Mouse (Mus musculus) heart, adult 8-10 months (tissue): ENCODE data around the gene Slc16a13. TPM values are rescaled to one million over a fixed set of nuclear protein-coding genes. Genes with fewer than 3 reads are reported as not detected.
A peak's percentile ranks its signal among the peaks of the same experiment; 100 is the strongest.

ENCODE experiments used
- DNase-seq: peaks from one replicate; pipeline ENCODE4 v3.0.0; 2022; ENCODE audit warnings: low spot score
- total RNA-seq, 4 experiments: library from RNA; stranded (reverse); gene quantifications; 2 replicates each; pipeline ENCODE4 v1.2.4; 2022

The Slc16a13 gene
- total RNA-seq, result 1 to 10 TPM; 2.5 to 3.6 (median 3.4) TPM

DNA sequence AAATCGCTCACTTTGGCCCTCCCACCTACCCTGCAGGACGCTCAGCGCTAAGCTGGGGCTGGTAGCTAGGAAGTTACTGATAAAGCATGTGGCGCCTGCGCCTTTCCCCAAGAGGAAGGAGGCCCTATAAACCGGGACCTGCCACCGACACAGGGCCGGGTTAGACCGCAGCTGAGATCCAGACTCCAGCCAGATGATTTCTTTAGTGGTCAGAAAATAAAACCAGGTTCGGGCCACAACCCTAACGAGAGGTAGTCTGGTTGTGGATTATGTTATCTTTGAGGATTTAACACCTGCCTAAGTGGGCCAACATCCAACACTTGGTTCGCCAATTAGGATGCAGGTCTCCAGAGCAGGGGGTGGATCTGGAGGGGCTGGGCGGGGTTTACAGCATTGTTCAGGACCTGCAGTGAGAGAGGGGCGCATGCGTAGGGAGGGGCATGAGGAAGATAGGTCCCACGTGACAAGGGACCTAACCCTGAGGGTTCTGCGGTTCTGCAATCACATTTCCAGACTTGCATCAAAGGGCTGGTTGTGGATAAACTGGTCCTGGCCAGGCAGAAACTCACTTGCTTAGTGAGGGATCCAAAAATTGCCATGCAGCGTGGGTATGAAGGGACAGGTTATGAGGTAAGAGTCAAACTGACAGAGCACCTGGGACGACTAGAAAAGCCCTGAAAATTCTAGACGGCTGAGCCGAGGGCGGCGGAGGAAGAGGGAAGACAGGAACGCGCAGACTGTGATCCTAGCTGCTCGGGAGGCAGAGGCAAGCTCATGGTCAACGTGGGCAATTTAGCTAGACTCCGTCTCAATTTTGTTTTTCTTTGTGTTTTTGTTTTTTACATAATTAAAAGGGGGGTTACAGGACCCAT is at the start of gene Slc16a13:
TSS of gene Slc16a13 (minus strand) at position 334 of the 872 bp plus-strand sequence.
- DNase-seq, result peak; percentile 94

DNA sequence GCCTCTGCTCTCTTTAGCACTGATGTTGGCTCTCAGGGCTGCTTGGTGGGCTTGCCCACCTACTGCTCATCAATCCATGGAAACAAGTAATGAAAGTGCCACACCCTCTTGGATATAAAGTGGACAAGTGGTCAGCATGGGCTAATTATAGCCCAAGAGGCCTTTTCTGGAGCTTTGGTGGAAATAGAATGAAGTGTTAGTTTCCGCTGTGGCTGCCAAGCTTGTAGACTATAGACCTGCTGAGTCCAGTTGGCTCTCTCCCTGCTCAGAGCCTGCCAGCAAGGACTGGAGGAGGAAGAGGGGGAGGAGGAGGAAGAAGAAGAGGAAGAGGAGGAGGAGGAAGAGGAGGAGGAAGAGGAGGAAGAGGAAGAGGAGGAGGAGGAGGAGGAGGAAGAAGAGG is 45.5 kb upstream of the Slc16a13 start:
- peak; percentile 60 for DNase-seq

DNA sequence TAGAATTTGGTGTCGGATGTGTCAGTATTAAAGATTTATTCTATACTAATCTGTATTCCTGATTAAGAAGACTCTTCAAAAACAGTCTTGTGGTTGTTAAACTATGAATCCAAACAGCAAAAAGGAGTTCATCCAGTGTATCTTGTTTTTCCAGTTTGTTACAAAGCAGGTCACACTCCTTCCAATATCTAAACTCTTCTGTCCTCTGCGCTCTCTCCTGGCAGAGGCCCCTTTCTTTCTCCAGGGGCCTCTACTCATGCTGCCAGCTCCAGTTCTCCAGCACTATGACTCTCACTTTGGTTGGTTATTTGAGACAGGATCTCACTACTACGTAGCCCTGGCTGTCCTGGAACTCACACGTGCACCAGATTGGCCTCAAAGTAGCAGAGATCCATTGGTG is 45.0 kb upstream of the Slc16a13 start:
- DNase-seq, result no peak

DNA sequence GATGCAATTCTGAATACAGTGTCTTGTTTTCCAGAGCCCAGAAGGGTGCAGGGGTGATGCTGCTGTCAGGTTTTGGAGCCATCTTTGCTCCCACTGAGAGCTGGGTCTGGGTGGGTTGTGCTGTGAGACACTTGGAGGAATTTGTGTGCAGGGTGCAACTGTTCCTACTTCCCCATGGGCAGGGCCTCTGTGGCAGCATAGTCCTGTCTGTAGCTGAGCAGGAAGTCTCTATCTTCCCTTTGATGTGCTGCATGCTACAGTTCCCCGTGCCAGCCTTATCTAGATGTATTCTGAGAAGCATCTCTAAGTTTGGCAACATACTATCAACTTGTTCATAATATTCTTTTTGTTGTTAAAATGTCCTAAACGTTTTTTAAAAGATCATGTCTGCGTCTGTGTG is 44.4 kb upstream of the Slc16a13 start:
- DNase-seq, result no peak

DNA sequence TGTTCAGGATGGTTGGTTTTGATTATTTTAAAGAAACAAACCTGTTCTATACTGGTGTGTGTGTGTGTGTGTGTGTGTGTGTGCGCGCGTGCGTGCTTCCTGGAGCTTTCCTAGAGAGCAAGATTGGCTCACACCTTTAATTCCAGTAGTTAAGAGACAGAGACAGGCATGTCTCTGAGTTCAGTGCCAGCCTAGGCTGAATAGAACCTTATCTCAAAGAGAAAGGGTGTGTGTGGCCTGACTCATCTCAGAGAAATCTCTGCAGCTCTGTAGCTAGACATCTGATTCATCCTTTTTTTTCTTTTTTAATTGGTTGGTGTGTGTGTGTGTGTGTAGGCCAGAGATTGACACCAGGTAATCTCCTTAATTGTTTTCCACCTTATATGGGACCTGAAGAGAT is 38.2 kb upstream of the Slc16a13 start:
- no peak for DNase-seq

DNA sequence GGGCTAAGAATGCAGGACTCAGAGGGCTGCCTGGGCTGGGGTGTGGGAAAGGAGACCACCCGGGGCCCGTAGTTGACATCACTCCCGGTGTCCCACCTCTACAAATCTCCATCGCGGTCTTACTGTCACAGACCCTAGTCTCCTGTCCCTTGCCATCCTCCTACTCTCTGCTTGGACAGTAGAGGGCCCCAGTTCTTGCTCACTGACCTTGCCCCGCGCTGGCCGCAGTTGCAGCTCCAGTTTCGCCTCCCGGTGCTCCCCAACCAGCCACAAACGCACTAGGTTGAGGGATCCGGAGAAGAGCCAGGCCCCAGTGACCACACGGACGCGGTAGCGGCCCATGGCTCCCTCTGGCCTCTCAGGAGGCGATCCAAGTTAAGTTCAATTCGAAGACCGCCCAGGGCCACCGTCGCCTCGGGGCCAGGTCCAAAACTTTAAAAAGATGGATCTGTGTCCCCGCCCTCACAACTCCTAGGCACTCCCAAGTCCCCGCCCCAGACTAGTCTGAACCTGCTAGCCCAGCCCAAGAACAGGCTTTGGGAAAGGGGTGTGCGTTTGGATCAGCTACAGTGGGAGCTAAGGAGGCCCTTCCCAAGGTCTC is 34.2 kb upstream of the Slc16a13 start, which contains the start of gene Alox12:
TSS of gene Alox12 (minus strand) at position 423 of the 601 bp plus-strand sequence.
- DNase-seq, result peak; percentile 54

DNA sequence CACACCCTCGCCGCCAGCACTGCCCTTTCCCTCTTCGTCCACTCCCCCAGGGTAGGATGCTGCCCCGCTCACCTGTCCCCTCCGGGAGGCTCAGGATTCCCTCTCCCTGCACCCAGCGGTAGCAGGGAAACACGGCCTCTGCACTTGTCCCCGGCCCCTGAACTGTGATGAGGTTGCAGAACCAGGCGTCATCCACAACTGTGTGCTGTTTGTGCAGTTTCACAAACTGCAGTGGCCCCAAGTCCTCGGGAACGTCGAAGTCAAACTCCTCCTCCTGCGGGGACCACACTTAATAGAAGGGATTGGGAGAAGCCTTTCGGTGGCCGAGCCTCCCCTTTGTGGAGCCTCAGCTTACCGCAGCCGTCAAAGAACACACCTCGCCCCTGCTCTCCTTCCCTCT is 33.5 kb upstream of the Slc16a13 start:
- DNase-seq, result no peak

DNA sequence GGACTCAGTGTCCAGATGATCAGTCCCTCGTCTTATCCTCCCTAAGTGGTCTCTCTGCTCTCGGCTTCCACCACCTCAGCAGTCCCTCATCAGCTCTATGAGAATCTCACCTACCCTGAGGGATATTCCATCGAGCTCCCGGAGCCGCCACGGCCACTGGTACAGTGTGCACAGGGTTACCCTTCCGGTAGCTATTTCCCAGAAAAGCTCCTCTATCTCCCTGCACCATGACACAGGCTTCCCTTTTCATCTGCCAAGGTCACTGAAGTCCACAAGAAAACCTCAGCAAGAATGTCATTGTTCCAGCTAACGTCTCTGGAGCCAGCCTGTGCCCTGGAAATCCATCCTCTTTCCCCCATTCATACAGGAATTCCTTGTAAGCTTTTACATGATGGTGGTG is 31.0 kb upstream of the Slc16a13 start:
- no peak for DNase-seq

DNA sequence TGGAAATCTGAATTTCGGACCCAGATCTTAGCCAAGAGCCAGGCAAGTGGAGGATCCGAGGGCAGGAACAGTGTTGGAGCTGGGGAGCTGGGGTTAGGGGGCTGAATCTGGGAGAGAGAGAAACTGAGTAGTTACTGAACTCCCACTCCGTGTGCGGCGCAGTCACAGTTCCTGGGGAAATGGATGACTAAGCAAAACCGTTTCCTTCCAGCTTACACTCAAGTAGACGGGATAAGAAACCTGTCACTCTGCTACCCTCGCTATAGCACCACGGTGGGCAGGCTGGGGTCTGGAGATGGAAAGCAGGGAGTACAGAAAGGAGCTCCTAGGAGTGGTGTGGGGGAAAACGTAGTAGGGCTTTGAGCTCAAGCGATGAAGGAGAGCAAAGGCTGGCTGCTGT is 29.3 kb upstream of the Slc16a13 start:
- no peak for DNase-seq

DNA sequence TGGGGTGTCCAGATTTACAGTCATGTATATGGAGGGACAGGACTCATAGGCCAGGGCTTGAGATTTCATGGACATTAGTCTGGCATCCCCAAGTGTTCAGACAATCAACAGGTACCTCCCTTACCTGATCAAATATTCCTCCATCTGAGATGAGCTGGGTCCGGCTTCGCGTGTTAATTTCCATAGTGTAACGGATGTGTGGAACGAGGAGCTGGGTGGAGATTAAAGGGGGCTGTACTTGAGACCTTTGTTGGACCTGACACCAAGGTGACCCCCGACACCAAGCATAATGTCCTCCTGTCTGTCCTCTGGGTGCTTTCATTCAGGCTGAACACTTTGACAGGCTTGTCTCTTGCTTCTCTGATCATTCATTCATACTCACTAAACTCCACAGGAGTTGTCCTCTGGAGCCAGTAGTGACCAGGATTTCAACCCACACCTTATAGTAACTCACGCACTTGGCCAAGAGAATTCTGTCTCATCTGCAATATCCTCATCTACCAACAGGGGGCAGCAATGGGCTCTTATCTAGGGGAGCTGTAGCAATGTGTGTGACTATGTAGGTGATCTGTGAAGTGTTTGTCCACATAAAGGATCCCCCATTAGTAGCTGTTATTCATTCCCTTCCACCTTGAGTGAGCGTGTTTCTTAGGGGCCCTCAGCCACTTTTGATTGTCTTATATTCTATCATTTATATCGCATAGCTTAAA is 26.4 kb upstream of the Slc16a13 start:
- peak; percentile 77 for DNase-seq

DNA sequence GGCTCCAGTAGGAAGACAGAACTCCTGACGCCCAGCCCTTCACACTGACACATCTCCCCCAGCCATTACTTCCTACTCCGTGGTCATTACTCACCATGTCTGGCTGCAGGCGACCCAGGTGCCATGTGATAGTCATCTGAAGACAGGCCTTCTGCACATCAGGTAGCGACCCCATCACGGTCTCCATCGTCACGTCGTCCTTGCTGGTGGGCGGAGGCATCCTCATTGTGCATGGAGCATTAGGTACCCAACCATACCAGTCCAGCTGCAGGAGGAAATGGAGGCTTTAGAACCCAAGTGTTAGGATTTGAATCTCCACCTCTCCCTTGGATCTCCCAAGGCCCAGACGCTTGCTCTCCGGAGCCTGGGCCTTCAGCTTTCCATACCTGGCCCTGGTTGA is 21.7 kb upstream of the Slc16a13 start:
- no peak for DNase-seq

DNA sequence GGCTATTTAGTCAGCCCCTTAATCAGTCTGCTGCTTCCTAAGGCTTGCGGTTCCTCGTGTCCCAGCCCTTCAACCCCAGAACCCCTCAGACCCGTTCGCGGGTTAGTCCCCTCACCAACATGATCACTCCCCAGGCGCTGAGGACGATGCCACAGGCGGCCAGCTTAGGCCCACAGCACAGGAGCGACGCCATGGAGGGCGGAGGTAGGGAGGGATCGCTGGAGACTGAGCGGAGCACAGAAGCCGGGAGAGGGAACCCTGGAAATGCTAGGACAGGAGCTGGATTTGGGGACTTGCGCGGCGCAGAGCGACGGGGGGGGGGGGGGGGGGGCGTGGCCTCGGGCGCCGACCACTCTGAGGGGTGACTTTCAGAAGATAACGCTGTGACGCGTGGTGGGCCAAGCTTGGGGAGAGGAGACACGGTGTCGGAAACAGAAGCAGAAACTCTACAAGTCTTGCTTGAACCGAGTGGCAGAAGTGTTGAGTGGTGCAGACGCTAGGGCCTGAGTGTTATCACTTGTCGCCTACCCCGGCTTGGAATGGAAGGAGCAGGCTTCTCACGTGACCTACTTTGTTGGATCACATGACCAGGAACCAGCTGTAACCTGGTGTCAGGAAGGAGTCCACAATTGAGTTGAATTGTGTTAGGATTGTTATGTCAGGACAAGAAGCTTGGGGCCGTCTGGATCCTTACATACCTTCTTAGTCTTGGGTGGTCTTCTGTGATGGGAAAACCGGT is 18.8 kb upstream of the Slc16a13 start, which contains the start of the genes Gm21988 and Rnasek:
TSS of gene Gm21988 (minus strand) at position 290 of the 739 bp plus-strand sequence.
TSS of gene Rnasek (minus strand) at position 302 of the 739 bp plus-strand sequence.
- peak; percentile 89 for DNase-seq

DNA sequence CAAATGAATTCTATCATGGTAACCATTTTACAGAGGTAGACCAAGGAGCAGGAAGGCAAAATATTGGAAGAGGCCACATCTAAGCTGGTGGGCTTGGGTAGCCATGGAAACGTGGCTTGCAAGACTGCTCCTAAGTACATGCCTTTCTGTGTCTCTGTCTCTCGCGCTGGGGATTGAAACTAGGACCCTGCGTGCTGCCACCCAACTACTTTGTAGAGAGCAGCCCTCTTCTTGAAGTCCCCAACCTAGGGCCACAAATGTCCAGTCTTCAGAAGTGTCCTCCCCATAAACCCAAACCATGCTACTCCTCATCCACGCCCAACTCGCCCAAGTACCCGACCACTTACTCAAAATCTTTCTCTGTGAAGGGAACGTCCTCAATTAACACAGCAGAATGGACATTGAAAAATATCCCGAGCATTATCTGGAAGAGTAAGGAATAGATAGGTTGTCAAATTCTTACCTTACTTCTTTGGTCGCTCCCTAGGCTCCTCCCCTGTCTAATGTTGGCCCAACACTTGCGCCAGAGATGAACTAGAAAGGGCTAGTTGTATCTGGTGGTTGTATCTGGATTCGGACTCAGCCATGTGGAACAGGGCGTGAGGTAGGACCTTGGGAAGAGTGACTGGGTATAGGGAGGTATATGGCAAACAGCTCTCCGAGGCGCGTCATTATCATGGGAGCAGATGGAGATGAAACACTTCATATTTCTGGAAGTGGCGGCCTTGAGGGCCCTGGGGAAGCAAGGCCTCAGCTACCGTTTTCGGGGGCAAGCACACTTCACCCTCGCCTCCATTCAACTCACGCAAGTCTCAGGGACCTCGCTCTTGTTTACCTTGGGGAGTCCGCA is 18.0 kb upstream of the Slc16a13 start:
- DNase-seq, result no peak

DNA sequence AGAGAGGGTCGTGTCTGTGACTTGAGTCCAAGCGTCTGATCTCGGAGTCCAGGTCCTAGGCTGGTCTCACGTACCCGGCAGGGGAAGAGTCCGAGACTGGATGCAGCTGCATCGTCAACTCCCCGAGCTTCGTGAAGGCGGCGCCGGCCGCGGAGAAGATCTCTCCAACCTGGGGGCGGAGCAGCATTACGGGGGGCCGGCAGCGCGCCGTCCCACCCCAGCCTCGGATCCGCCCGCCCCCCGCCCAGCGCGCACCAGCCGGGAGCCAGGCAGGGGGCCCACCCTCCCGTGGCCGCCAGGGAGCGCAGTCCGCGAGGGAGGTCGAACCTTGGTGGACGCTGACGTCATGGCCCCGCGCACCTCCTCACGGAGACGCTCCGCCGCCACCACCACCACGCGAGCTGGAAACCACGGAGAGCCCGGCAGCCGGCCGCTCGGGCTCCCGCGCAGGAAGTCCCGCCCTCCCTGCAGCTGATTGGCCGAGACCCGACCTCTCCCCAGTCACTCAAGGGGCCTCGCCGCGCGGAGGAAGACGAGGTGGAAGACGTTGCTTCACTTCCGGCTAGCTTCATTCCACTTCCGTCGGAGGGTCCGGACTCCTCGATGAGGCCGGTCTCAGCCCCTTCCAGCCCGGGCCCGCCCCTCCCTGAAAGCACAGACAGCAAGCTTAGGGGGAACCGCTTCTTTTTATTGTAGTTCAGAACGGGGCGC is 16.7 kb upstream of the Slc16a13 start, which contains the start of gene 0610010K14Rik:
TSS of gene 0610010K14Rik (minus strand) at position 458 of the 711 bp plus-strand sequence.
- peak; percentile 97 for DNase-seq

DNA sequence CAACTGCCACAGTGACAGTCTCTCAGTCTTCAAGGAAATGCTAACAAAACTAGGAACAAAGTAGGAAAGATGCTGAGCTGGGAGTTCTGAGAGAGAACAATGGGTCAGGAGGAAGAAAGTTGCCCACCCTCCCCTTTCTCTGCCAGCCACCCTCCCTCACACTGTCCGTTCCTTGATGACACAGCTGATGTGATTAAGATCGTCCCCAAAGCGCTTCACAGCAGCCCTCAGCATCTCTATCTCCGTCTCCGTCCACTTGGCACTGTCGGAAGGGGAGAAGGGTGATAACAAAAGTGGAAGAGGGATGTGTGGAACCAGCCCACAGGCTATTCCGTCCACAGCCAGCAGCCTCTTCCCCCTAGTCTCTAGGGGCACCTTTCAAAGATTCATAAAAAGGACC is 15.9 kb upstream of the Slc16a13 start:
- no peak for DNase-seq

DNA sequence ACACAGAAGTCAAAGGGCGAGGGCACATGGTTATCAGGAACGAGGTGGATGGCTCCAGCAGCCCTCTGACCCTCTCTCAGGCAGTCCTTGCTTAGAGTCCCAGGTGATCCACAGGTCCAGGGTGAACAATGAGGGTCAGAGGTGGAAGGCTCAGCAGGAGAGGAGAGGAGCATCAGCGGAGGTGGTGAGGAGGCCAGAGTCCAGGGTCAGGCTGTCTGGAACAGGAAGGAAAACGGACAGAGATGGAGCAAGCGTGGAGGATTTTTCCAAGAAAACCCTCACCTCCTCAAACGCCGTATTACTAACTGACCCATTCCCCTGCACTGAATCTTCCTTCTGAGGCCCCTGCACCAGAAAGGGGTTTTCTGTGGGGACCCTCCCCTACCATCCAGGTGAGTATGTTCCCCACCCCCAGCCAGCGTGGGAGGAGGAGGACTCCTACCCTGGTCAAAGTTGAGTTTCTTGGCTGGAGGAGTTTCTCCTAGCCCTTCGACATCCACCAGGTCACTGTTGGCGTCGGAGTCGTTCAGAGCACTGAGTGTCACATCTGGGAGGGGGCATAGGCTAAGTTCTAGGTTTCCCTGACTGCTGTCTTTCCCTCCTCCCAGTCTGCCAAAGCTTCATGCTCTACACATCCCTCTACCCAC is 14.5 kb upstream of the Slc16a13 start:
- no peak for DNase-seq

DNA sequence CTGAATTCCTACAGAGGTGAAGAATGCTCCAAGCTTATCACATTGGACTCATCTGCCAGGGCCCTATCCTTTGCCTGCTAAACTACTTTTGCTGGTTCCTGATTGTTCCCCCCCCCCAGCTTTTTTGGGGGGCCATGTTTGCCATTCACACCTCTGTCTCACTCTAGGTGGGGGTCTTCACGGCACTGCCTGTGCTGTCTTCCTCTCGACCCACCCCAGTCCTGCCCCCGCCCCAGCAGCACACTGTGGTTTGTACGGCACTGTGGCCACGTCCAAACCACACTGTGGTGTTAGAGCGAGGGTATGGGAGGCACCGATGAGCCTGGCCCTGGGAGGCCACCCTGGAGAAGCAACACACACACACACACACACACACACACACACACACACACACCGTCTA is 13.6 kb upstream of the Slc16a13 start:
- DNase-seq, result no peak

DNA sequence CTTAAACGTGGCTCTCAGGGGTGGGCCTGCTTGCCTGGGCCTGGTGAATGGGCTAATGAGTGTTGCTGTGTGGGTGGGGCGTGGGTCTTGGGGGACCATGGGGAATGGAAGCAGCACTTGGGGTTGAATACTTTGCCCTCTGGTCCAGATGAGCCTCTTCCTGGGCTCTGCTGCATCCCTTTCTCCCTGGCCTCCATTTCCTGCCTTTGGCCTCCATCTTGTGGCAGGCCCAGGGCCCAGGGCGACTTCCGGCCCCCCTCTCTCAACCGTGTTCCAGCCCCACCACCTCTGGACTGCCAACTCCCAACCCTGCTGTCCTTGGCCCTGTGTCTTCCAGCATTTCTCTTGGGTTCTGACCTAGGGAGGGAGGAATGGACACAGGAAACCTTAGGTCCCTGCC is 13.2 kb upstream of the Slc16a13 start:
- DNase-seq, result no peak

DNA sequence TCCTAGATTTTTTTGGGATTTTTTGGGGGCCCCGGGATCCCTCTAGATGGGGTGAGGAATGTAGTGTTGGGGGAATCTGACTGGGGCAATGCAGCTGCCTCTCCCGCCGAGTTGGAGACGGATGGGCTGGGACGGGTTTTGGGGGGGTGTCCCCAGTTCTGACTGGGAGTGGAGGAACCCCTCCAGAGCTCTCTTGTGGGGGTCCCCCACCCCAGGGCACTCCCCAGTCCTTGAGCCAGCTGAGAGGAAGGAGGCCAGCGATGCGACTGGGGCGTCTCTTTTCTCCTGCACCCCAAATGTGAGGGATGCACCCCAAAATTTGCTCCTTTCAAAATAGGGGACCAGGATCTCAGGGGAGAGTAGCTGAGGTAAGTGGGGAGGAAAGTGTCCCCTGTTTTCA is 12.2 kb upstream of the Slc16a13 start:
- DNase-seq, result no peak
